Mouse (Mus musculus) liver, embryonic 11.5 days (tissue): Measurements from ENCODE around the gene Deaf1. TPM values are rescaled to one million over a fixed set of nuclear protein-coding genes. Genes with fewer than 3 reads are reported as not detected.

Experiments
- ATAC-seq: fragments of 200-750 bp; cut with Nextera tagmentation; replicated peaks from 2 replicates; pipeline ENCODE4 v1.8.0; 2017; ENCODE audit warnings: moderate number of reproducible peaks, mild to moderate bottlenecking, moderate TSS enrichment, moderate library complexity; ENCODE audit not compliant: low FRiP score
- DNase-seq: peaks from one replicate; pipeline ENCODE4 v3.0.0-alpha.2; 2017; ENCODE audit warnings: low spot score
- H3K27ac ChIP-seq: fragments of 300-500 bp; sonication (generic); 2 replicates; pipeline ENCODE4 v1.5.1; 2014; ENCODE audit warnings: mild to moderate bottlenecking, low read depth, low read length, control low read depth
- H3K27me3 ChIP-seq: fragments of 300-500 bp; sonication (generic); replicated peaks from 2 replicates; pipeline ENCODE4 v1.6.1; 2014; ENCODE audit warnings: low read length, mixed read lengths; ENCODE audit not compliant: control insufficient read depth, insufficient read depth
- H3K36me3 ChIP-seq: fragments of 300-500 bp; sonication (generic); 2 replicates; pipeline ENCODE4 v1.6.1; 2014; ENCODE audit warnings: mild to moderate bottlenecking, low read length, moderate library complexity, mixed read lengths; ENCODE audit not compliant: control insufficient read depth, insufficient read depth
- H3K4me1 ChIP-seq: fragments of 300-500 bp; sonication (generic); replicated peaks from 2 replicates; pipeline ENCODE4 v1.6.1; 2014; ENCODE audit warnings: low read length, mixed read lengths; ENCODE audit not compliant: control insufficient read depth, insufficient read depth
- H3K4me2 ChIP-seq: fragments of 300-500 bp; sonication (generic); 2 replicates; pipeline ENCODE4 v1.6.1; 2014; ENCODE audit warnings: mild to moderate bottlenecking, control low read depth, moderate library complexity
- H3K4me3 ChIP-seq: fragments of 300-500 bp; sonication (generic); 2 replicates; pipeline ENCODE4 v1.5.1; 2014; ENCODE audit warnings: low read depth, low read length, control low read depth
- H3K9ac ChIP-seq: fragments of 300-500 bp; sonication (generic); 2 replicates; pipeline ENCODE4 v1.6.1; 2014; ENCODE audit warnings: low read depth, low read length, control low read depth
- H3K9me3 ChIP-seq: fragments of 300-500 bp; sonication (generic); 2 replicates; pipeline ENCODE4 v1.6.1; 2016; ENCODE audit warnings: low read length, inconsistent platforms, mixed read lengths; ENCODE audit not compliant: control insufficient read depth
- WGBS: fragments of 180-500 bp; shearing (Covaris S2); extraction: QIAGEN DNeasy Blood & Tissue Kit; methylation state at CpG from one replicate; pipeline ENCODE4 v1.1.7; 2014; 5-methylcytosine and 5-hydroxymethylcytosine counted together
- polyA plus RNA-seq: library from polyadenylated mRNA; unstranded; fragments of >200 nt; fragmentation: Nextera tagmentation; extraction: Ambion mirVana; gene quantifications from 2 replicates; pipeline ENCODE4 v1.2.1, GENCODE M21; 2014

Gene Deaf1
- polyA plus RNA-seq, 1 experiment from 2014 or later: 54.0 TPM

DNA sequence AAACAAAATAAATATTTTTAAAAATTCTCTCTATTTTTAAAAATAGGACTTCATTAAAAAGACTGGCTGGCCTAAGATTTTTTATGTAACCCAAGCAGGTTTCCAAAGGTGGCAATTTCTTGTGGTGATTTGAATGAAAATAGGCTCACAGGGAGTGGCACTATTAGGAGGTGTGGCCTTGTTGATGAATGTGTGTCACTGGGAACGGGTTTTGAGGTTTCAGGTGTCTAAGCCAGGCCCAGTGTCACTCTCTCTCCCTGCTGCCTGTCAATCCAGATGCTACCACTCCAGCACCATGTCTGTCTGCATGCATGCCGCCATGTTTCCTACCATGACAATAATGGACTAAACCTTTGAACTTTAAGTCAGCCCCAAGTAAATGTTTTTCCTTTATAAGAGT, 8.0 kb downstream of the Deaf1 start:
- Histone ChIP-seq H3K4me1 (no peaks in the 10 kb centered on the region), H3K36me3 (peaks cover 52% of the 10 kb centered on the region), H3K4me2 (no peak overlapping the region), H3K9ac (no peak overlapping the region), H3K27me3 (no peaks in the 10 kb centered on the region), H3K9me3 (no peaks in the 10 kb centered on the region), H3K27ac (no peak overlapping the region), H3K4me3 (no peak overlapping the region)
- WGBS: 88% methylated on average over 2 of the region's 2 CpGs
- no peak for DNase-seq
- ATAC-seq: no peak

DNA sequence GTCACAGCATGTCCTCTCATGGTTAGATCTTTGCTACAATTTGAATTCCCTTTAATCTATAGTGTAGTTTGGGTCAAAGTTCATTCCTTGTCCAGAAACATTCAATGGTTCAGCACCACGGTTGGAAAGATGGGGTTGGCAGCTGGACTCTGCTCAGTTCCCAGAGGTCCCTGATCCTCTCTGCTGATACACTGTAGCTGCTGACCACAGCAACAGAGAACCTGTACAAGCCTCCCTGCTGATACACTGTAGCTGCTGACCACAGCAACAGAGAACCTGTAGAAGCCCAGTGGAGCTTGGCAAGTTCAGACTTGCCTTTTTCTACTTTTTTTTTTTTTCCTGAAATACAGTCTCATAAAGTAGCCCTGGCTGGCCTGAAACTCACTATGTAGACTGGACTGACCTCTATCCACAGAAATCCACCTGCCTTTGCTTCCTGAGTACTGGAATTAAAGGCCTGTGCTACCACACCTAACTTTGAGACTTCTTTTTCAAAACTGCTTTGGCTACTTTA, 9.8 kb downstream of the Deaf1 start:
- ATAC-seq (no peak), DNase-seq (no peak)
- no peak overlapping the region for H3K27ac ChIP-seq
- H3K4me1 ChIP-seq: no peaks in the 10 kb centered on the region
- H3K4me2 ChIP-seq: no peak overlapping the region
- no peaks in the 10 kb centered on the region for H3K9me3 ChIP-seq
- H3K36me3 ChIP-seq: peaks cover 49% of the 10 kb centered on the region
- no peak overlapping the region for H3K9ac ChIP-seq
- 77% methylated on average over 1 of the region's 1 CpGs for WGBS
- no peak overlapping the region for H3K4me3 ChIP-seq
- H3K27me3 ChIP-seq: no peaks in the 10 kb centered on the region

DNA sequence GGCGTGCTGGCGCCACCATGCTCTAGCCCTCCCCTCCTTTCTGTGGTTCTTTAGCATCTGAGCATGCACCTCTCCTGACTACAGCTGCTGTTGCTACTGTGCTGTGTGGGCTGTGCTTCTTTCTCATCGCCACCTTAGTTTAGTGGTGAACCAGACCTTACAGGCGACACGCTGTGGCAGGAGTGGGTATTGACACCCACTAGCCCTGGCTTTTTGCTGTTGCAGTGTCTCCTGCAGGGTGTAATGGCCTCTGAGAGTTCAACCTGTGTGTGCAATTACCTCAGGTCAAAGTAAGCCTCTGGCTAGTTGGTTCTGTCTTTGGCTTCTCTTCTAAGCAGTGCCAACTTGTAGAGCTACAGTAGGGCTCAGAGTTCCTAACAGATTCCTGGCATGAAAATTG, 11.5 kb downstream of the Deaf1 start:
- H3K4me1 ChIP-seq: no peaks in the 10 kb centered on the region
- H3K9ac ChIP-seq: no peak overlapping the region
- no peak overlapping the region for H3K4me2 ChIP-seq
- 0 out of 2 replicates have a peak, but pooled peaks have one; percentile 41 for ATAC-seq
- WGBS: 68% methylated on average over 5 of the region's 5 CpGs
- H3K9me3 ChIP-seq: no peaks in the 10 kb centered on the region
- H3K36me3 ChIP-seq: peaks cover 39% of the 10 kb centered on the region
- DNase-seq: no peak
- no peak overlapping the region for H3K27ac ChIP-seq
- no peak overlapping the region for H3K4me3 ChIP-seq
- no peaks in the 10 kb centered on the region for H3K27me3 ChIP-seq

DNA sequence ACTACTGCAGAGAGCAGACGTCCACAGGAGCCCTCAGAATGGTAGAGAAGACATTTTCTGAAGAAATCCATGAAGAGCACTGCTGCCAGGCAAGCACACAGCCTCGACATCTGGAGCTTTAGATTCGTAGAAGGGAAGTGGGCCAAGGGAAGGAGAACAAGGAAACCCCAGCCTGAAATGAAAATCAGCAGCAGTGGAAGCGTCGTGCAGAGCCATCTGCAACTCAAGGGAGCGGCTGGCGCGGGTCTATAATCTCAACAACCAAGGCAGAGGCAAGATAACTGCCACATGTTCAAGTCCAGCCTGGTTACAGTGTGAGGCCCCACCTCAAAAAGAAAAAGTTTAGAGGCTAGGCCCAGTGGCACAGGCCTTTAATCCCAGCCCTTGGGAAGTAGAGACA, 12.4 kb downstream of the Deaf1 start:
- no peak overlapping the region for H3K4me3 ChIP-seq
- DNase-seq: no peak
- H3K27ac ChIP-seq: no peak overlapping the region
- H3K4me2 ChIP-seq: no peak overlapping the region
- H3K9me3 ChIP-seq: no peaks in the 10 kb centered on the region
- WGBS: 80% methylated on average over 8 of the region's 8 CpGs
- no peak overlapping the region for H3K9ac ChIP-seq
- H3K27me3 ChIP-seq: no peaks in the 10 kb centered on the region
- H3K36me3 ChIP-seq: peaks cover 39% of the 10 kb centered on the region
- H3K4me1 ChIP-seq: no peaks in the 10 kb centered on the region
- ATAC-seq: no peak

DNA sequence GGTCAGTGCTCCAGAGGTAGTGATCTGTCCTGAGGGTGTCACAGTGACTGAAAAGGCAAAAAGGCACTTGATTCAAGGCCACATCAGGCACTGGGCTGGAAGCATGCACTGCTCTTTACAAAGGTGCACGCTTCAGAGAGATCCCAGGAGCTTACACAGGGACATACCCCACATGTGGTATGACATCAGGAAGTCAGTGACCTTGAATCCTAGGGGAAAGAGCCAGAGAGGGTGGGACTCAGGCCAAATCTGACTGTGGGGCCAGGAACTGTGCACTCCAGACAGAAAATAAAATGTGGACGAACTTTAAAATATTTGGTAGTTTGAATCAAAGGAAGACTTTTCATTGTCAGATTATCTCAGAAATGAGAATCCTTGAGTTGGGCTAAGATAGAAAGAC, 13.1 kb downstream of the Deaf1 start:
- Histone ChIP-seq H3K36me3 (peaks cover 42% of the 10 kb centered on the region), H3K4me3 (no peak overlapping the region), H3K27ac (no peak overlapping the region), H3K9me3 (no peaks in the 10 kb centered on the region), H3K4me1 (no peaks in the 10 kb centered on the region), H3K4me2 (no peak overlapping the region), H3K9ac (no peak overlapping the region), H3K27me3 (no peaks in the 10 kb centered on the region)
- 83% methylated on average over 2 of the region's 2 CpGs for WGBS
- DNase-seq (no peak), ATAC-seq (no peak)

DNA sequence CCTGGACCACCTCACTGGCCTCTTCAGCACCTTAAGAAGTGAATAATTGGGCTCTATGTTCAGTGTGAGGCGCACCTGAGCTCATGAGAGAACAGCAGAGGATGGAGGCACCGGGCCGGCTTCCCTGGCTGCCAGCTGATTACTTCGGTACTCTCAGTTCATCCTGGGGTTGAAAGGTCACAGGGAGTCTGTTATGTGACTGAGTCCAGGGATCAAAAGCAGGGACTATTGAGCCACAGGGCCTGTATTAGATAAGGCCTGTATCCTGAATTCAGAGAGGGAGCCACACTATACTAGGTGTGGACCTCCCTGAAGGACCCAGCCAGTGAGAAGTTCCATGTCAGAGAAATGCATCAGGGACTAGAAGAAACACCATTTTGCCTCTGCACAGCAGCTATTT, 23.0 kb downstream of the Deaf1 start:
- Histone ChIP-seq H3K4me1 (no peaks in the 10 kb centered on the region), H3K4me3 (no peak overlapping the region), H3K36me3 (peaks cover 58% of the 10 kb centered on the region), H3K9ac (no peak overlapping the region), H3K27me3 (no peaks in the 10 kb centered on the region), H3K9me3 (no peaks in the 10 kb centered on the region), H3K27ac (no peak overlapping the region), H3K4me2 (no peak overlapping the region)
- DNase-seq (no peak), ATAC-seq (no peak)
- WGBS: 89% methylated on average over 4 of the region's 4 CpGs

DNA sequence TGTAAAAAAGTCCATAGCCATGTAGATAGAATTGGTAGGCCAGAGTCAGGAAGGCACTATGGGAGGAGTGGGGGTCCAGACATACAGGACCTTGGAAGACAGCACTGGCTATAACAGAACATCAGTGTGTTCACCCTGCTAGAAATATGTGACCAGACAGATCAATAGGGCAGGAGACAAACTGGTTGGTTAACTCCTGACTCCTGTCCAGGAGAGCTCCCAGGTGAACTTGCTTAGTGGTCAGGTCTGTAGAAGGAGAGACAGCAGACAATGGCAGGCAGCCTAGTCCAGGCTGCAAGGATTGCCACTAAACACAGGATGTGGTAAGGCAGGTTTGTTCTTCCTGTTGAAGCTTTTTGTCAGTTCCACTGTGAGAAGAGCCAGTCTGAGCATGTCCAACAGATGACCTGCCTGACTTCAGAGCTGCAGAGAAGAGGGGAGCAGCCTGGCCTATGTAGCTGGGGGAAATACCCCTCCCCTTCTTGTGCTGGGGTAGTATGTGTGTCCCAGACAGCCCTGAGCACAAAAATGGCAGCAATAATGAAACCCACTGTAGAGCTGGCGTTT, 24.7 kb downstream of the Deaf1 start:
- Histone ChIP-seq H3K9me3 (no peaks in the 10 kb centered on the region), H3K4me1 (no peaks in the 10 kb centered on the region; the same call in 1 of the 2 replicates), H3K27ac (no peak overlapping the region), H3K27me3 (no peaks in the 10 kb centered on the region), H3K4me3 (no peak overlapping the region), H3K9ac (no peak overlapping the region), H3K36me3 (peaks cover 51% of the 10 kb centered on the region), H3K4me2 (no peak overlapping the region)
- DNase-seq: no peak
- WGBS: 81% methylated on average over 1 of the region's 1 CpGs
- ATAC-seq: no peak

DNA sequence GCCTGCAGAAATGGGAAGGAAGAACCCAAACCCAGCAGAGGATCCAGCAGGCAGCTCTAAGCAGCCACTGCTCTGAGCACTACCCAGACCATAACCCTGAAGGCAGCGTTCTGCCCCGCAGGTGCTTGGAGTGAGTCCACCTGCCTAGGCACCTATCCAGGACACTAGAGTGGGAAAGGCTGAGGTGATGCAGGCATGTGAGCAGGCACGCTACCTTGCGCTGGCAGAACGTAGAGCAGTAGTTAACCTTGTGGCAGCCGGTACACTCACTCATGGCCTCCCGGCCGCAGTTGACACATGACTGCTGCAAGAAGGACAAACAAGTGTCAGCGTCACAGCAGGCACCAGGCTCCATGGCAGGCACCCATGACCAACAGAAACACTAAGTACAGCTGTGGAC, 26.1 kb downstream of the Deaf1 start:
- Histone ChIP-seq H3K27ac (no peak overlapping the region), H3K4me1 (no peaks in the 10 kb centered on the region; the same call in 1 of the 2 replicates), H3K9me3 (no peaks in the 10 kb centered on the region), H3K4me3 (no peak overlapping the region), H3K4me2 (no peak overlapping the region), H3K36me3 (peaks cover 40% of the 10 kb centered on the region; the same call in 1 of the 2 replicates), H3K27me3 (no peaks in the 10 kb centered on the region), H3K9ac (no peak overlapping the region)
- ATAC-seq (no peak), DNase-seq (no peak)
- 94% methylated on average over 9 of the region's 9 CpGs for whole genome bisulfite sequencing

DNA sequence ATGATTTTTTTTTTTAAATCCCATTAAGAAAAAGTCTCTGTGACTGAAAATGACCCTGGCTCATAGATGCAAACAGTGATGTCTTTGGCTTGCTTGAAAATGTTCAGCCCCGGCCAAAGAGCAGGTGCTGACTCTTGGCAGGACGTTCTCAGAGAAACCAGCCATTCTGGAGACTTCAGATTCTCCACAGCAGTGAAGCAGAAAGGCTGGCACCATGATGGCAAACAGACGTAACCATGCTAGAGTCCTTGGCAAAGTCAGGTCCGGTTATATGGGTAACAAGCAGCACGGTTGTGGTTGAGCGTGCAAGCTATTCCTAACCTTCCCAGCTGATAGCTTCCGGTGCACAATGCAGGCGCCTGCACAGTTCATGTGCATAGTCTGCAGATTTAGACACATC, 28.3 kb downstream of the Deaf1 start:
- WGBS: 96% methylated on average over 8 of the region's 8 CpGs

More for the DNA sequence above, 28.3 kb downstream of the Deaf1 start:
- ATAC-seq: no peak
- Histone ChIP-seq H3K9me3 (no peaks in the 10 kb centered on the region), H3K4me2 (no peak overlapping the region), H3K27me3 (peaks cover 18% of the 10 kb centered on the region), H3K4me3 (no peak overlapping the region), H3K4me1 (no peaks in the 10 kb centered on the region; the same call in none of the 2 replicates), H3K27ac (no peak overlapping the region), H3K9ac (no peak overlapping the region), H3K36me3 (peaks cover 27% of the 10 kb centered on the region; the same call in 1 of the 2 replicates)
- DNase-seq: no peak
